Mouse (Mus musculus) olfactory bulb, adult 2 months (tissue): Measurements from ENCODE around the gene Lhfpl1. TPM values are rescaled to one million over a fixed set of nuclear protein-coding genes. Genes with fewer than 3 reads are reported as not detected.
"Not testable (repeated sequence)": the region's sequence is repeated elsewhere in the genome, so short reads cannot be mapped to it uniquely, and the experiment has no call there.

ENCODE experiments used
- H3K27ac ChIP-seq: fragments of 200-500 bp; 2 replicates; pipeline ENCODE4 v1.5.1; 2012; ENCODE audit warnings: low read depth, low read length; ENCODE audit not compliant: insufficient read depth
- H3K4me1 ChIP-seq: fragments of 200-500 bp; 2 replicates; pipeline ENCODE4 v1.6.1; 2012; ENCODE audit warnings: low read length; ENCODE audit not compliant: control insufficient read depth, insufficient read depth
- H3K4me3 ChIP-seq: fragments of 200-500 bp; 2 replicates; pipeline ENCODE4 v1.5.1; 2012; ENCODE audit warnings: mild to moderate bottlenecking, low read depth, low read length, moderate library complexity; ENCODE audit not compliant: insufficient read depth
- CTCF ChIP-seq: fragments of 200-500 bp; IDR thresholded peaks from 2 replicates; pipeline ENCODE4 v1.5.1; 2012; ENCODE audit warnings: low read depth, mild to moderate bottlenecking, low read length, moderate library complexity; ENCODE audit not compliant: insufficient read depth
- POLR2A ChIP-seq: fragments of 200-500 bp; IDR thresholded peaks from 2 replicates; pipeline ENCODE4 v1.6.1; 2012; ENCODE audit warnings: mild to moderate bottlenecking, low read depth, low read length, moderate library complexity; ENCODE audit not compliant: insufficient read depth
- WGBS: fragments of 180-500 bp; shearing (Covaris S2); methylation state at CpG from one replicate; pipeline ENCODE4 v1.1.7; 2018; 5-methylcytosine and 5-hydroxymethylcytosine counted together
- polyA plus RNA-seq: library from polyadenylated mRNA; stranded (reverse); fragments of >200 nt; gene quantifications from 2 replicates; pipeline ENCODE4 v1.2.4, GENCODE M21; 2012; ENCODE audit warnings: low replicate concordance; ENCODE audit not compliant: missing spikeins, insufficient read depth, insufficient read length

Gene Lhfpl1
- polyA plus RNA-seq: not detected in 2 replicates

DNA sequence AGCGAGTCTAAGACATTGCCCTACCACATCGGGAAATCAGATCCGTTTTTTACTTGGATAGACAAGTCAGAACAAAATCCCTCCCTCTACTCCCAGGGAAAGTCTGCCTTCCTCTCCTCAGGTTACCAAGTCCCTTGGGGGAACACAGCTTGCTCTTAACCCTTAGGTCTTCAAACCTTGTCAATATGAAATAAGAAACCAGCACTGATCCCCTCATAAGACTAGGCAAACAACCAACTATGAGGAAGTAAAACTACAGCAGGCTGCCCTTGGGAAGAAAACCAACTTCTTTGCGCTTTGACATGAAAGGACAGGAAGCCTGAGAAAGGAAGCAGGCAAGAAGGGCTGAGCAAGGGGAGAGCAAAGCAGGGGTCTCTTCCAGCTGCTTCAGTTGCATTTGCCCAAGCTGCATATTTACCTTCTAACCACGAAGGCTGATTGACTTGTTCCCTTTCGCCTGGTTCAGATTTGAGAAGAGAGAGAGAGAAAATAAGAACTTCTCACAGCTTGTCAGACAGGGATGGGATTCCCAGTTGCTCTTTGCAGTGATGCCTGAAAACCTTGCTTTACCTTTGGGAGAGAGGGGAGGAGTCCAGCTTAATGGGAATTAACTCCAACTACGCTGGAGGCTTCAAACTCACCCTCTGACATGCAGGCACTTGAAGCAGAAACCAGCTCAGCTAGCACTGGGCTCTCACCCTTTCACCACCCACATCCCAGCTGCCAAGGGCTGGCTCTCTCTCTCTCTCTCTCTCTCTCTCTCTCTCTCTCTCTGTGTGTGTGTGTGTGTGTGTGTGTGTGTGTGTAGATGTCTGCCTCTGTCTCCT lies at the start of gene Lhfpl1:
Gene Lhfpl1 (minus strand): TSS at position 713 of the 827 bp plus-strand sequence.
- Histone ChIP-seq H3K27ac (no peak within 1 kb of the TSS), H3K4me3 (no peak within 1 kb of the TSS), H3K4me1 (no peaks in the 10 kb centered on the region; the same call in 1 of the 2 replicates)
- WGBS: 38% methylated on average over 7 of the region's 7 CpGs
- no peak for TF ChIP-seq CTCF
- no peak for TF ChIP-seq POLR2A

DNA sequence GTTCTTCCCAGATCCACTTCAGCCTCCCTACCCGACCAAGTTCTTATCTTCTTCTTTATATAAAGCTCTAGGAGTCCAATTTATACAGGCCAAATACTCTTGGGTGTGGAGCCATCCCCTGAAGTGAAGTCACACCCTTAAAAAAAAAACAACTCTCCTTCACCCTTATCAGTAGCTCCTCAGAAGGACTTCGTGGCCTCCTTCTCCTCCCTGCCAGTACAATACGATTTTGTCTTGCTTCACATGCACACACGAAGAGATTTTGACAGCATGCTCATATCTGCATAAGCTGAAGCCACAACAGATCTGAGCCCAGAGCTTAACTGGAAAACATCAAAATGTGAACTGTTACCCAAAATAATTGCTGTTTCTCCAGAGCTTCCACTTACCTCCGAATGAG lies 22.9 kb upstream of the Lhfpl1 start:
- TF ChIP-seq POLR2A (no peak), CTCF (no peak)
- Histone ChIP-seq H3K27ac (no peak overlapping the region), H3K4me1 (no peaks in the 10 kb centered on the region), H3K4me3 (no peak overlapping the region)
- 76% methylated on average over 5 of the region's 5 CpGs for WGBS

GRCm38 (mm10) chrX:145362527-145362926 lies 13.6 kb upstream of the Lhfpl1 start:
- Histone ChIP-seq H3K27ac (no peak overlapping the region), H3K4me1 (no peaks in the 10 kb centered on the region), H3K4me3 (no peak overlapping the region)
- TF ChIP-seq CTCF: no peak
- no peak for TF ChIP-seq POLR2A
- WGBS: 87% methylated on average over 4 of the region's 4 CpGs

DNA sequence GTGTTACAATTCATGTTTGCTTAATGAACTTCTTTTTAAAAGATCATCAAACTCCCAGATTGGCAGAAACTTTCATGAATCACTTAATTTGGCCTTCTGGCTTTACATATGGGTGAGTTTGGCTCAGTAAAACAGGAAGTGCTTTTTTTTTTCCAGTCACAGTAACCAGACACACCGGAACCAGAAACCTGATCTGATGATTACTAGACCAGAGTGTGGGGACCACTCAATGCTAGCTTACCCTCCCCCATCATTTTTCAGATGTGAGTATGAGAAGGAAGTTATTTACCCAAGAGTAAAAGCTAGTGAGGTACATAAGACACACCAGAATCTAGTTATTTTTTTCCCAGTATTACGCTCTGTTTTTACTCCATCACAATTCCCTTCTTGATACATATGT lies 6.5 kb downstream of the Lhfpl1 start:
- Histone ChIP-seq H3K27ac (no peak overlapping the region), H3K4me1 (no peaks in the 10 kb centered on the region), H3K4me3 (no peak overlapping the region)
- WGBS: 79% methylated on average over 2 of the region's 2 CpGs
- TF ChIP-seq CTCF (no peak), POLR2A (no peak)

GRCm38 (mm10) chrX:145336141-145336540 lies 12.7 kb downstream of the Lhfpl1 start:
- H3K4me3 ChIP-seq: no peak overlapping the region
- WGBS: 67% methylated on average over 1 of the region's 1 CpGs
- no peaks in the 10 kb centered on the region for H3K4me1 ChIP-seq
- TF ChIP-seq POLR2A (no peak), CTCF (no peak)
- H3K27ac ChIP-seq: no peak overlapping the region

DNA sequence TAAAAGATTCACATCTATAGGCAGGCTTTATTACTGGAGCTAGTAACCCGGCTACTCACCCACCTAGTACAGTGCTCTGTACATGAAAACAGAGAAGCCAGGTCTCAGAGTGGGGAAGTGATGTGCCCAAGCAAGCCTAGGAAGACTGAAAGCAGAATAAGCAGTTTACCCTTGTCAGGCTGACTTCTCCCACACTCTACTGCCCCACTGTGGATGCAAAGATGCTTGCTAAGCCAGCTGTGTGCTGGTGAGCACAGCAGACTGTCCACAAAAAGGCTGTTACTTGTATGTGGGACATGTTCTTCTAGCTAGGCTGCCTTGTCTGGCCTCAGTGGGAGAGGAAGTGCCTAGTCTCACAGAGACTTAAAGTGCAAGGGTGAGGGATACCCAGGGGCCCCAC lies 40.3 kb downstream of the Lhfpl1 start:
- no peak for TF ChIP-seq POLR2A
- no peak for TF ChIP-seq CTCF
- 93% methylated on average over 1 of the region's 1 CpGs for WGBS
- H3K27ac ChIP-seq: no peak overlapping the region
- H3K4me1 ChIP-seq: no peaks in the 10 kb centered on the region
- no peak overlapping the region for H3K4me3 ChIP-seq

DNA sequence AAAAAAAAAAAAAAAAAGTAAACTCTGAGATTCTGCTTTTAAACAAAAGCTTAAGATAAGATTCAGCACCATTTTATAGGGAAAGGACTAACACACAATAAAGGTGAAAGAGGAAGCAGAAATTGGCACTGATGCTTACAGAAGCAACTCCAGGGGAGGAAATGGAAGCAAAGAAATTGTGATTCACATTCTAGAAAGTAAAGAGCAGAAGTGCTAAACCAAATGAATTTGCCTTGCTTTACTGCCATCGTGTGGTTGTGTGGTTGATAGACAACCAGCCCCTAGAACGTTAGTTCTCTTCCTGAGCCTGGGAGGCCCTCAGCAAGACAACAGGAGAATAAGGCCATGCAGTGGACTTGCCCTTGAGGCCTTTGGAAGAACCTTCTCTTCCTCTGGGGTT lies 41.7 kb downstream of the Lhfpl1 start:
- Histone ChIP-seq H3K27ac (no peak overlapping the region), H3K4me3 (no peak overlapping the region), H3K4me1 (no peaks in the 10 kb centered on the region)
- WGBS: 5% methylated on average over 2 of the region's 2 CpGs
- no peak for TF ChIP-seq POLR2A
- TF ChIP-seq CTCF: no peak

- not testable (repeated sequence) for H3K4me1 ChIP-seq, H3K27ac ChIP-seq, H3K4me3 ChIP-seq
These were observed 48.7 kb downstream of the Lhfpl1 start for GRCm38 (mm10) chrX:145300232-145300631.

DNA sequence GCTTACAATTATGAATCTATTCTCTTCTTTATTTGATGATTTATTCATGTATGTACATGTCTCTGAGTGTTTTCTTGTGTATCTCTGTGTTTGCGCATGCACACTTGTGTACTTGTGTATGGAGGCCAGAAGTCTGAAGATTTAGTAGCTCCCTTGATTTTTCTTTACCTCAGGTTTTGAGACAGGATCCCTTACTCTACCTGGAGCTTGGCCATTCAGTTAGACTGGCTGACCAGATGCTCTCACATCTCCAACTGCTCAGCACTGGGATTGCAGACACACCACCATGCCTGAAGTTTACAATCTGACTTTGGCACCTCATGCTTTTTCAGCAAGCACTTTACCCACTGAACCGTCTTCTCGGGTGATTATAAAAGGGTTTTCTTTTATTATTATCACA lies 76.7 kb downstream of the Lhfpl1 start:
- WGBS: 73% methylated on average over 3 of the region's 3 CpGs
- TF ChIP-seq POLR2A: no peak
- no peak for TF ChIP-seq CTCF
- no peaks in the 10 kb centered on the region for H3K4me1 ChIP-seq
- no peak overlapping the region for H3K27ac ChIP-seq
- no peak overlapping the region for H3K4me3 ChIP-seq

DNA sequence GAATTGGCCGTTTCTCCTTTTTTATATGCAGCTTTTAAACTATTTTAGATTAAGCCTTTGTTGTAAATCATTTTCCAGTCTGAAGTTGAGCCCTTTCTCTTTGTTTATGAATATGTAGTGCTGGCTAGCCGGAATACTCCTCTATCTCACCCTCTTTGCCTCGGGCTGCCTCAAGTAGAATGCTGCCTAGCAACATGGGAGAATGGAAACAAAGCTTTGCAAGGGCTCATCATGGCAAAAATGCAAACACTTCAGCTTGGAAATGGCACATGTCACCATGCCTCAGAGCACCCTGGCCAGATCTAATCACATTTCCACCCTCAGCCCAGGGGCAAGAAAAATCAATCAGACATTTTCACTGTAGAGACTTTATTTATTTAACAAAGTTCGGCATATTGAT lies 77.1 kb downstream of the Lhfpl1 start:
- Histone ChIP-seq H3K4me1 (no peaks in the 10 kb centered on the region), H3K27ac (no peak overlapping the region), H3K4me3 (no peak overlapping the region)
- TF ChIP-seq CTCF: no peak
- TF ChIP-seq POLR2A: no peak
- WGBS: 58% methylated on average over 4 of the region's 4 CpGs
